Mouse (Mus musculus): ENCODE data around the gene Chn2.

- TF ChIP-seq POLR2A (IDR thresholded peaks at IDR 0.05; ENCODE audit: low read depth, low read length) (no peak), CTCF (conservative IDR thresholded peaks at IDR 0.05; ENCODE audit: insufficient read depth, insufficient read length, low read depth, low read length) (no peak)
Observed at GRCm38 (mm10) chr6:54163702-54164101, 124.3 kb downstream of the Chn2 start.

Measured in kidney, adult 2 months (tissue).